Mouse (Mus musculus): ENCODE data around the gene Cyren. TPM values are rescaled to one million over a fixed set of nuclear protein-coding genes. Genes with fewer than 3 reads are reported as not detected.

The Cyren gene
- polyA plus RNA-seq, 1 experiment: 14.5 TPM

- Histone ChIP-seq H3K36me3 (replicated peaks; ENCODE audit: low read length) (peaks cover 95% of the 10 kb centered on the region), H3K4me1 (peaks cover 97% of the 10 kb centered on the region), H3K9me3 (no peaks in the 10 kb centered on the region), H3K4me3 (replicated peaks) (peak overlapping the region; percentile 88), H3K27me3 (replicated peaks) (no peaks in the 10 kb centered on the region)
- no peak for TF ChIP-seq FLI1 (IDR thresholded peaks at IDR 0.05; ENCODE audit: low read length)
These were observed 8.5 kb downstream of the Cyren start for GRCm38 (mm10) chr6:34869225-34869915.

GRCm38 (mm10) chr6:34868507-34869217 is 9.2 kb downstream of the Cyren start:
- H3K36me3 ChIP-seq (replicated peaks; ENCODE audit: low read length): peaks cover 93% of the 10 kb centered on the region

GRCm38 (mm10) chr6:34867995-34868350 is 9.9 kb downstream of the Cyren start:
- peaks cover 95% of the 10 kb centered on the region for H3K4me1 ChIP-seq

More at GRCm38 (mm10) chr6:34868507-34869217, 9.2 kb downstream of the Cyren start:
- Histone ChIP-seq H3K4me1 (peaks cover 97% of the 10 kb centered on the region), H3K27me3 (replicated peaks) (no peaks in the 10 kb centered on the region), H3K4me3 (replicated peaks) (peak overlapping the region; percentile 89), H3K9me3 (no peaks in the 10 kb centered on the region)
- TF ChIP-seq FLI1 (IDR thresholded peaks at IDR 0.05; ENCODE audit: low read length): no peak
- no peak for TF ChIP-seq GATA1 (IDR thresholded peaks at IDR 0.05; ENCODE audit: borderline replicate concordance, low read length)

GRCm38 (mm10) chr6:34867301-34867994 is 10.4 kb downstream of the Cyren start:
- TF ChIP-seq FLI1 (IDR thresholded peaks at IDR 0.05; ENCODE audit: low read length): no peak
- TF ChIP-seq GATA1 (IDR thresholded peaks at IDR 0.05; ENCODE audit: borderline replicate concordance, low read length): no peak
- peak overlapping the region; percentile 89 for H3K4me3 ChIP-seq (replicated peaks)
- no peaks in the 10 kb centered on the region for H3K9me3 ChIP-seq
- H3K4me1 ChIP-seq: peaks cover 93% of the 10 kb centered on the region
- H3K27me3 ChIP-seq (replicated peaks): no peaks in the 10 kb centered on the region
- peaks cover 81% of the 10 kb centered on the region for H3K36me3 ChIP-seq (replicated peaks; ENCODE audit: low read length)

More at GRCm38 (mm10) chr6:34867995-34868350, 9.9 kb downstream of the Cyren start:
- H3K36me3 ChIP-seq (replicated peaks; ENCODE audit: low read length): peaks cover 86% of the 10 kb centered on the region
- no peaks in the 10 kb centered on the region for H3K27me3 ChIP-seq (replicated peaks)
- H3K4me3 ChIP-seq (replicated peaks): peak overlapping the region; percentile 89
- H3K9me3 ChIP-seq: no peaks in the 10 kb centered on the region
- no peak for TF ChIP-seq GATA1 (IDR thresholded peaks at IDR 0.05; ENCODE audit: borderline replicate concordance, low read length)
- no peak for TF ChIP-seq FLI1 (IDR thresholded peaks at IDR 0.05; ENCODE audit: low read length)

- TF ChIP-seq FLI1 (IDR thresholded peaks at IDR 0.05; ENCODE audit: low read length): no peak
- no peak for TF ChIP-seq GATA1 (IDR thresholded peaks at IDR 0.05; ENCODE audit: borderline replicate concordance, low read length)
- peaks cover 93% of the 10 kb centered on the region for H3K4me1 ChIP-seq
- H3K4me3 ChIP-seq (replicated peaks): peak overlapping the region; percentile 89
- H3K9me3 ChIP-seq: no peaks in the 10 kb centered on the region
- no peaks in the 10 kb centered on the region for H3K27me3 ChIP-seq (replicated peaks)
- peaks cover 74% of the 10 kb centered on the region for H3K36me3 ChIP-seq (replicated peaks; ENCODE audit: low read length)
These were observed 11.1 kb downstream of the Cyren start for GRCm38 (mm10) chr6:34866786-34867185.

- H3K9me3 ChIP-seq: no peaks in the 10 kb centered on the region
- no peaks in the 10 kb centered on the region for H3K27me3 ChIP-seq (replicated peaks)
- peaks cover 93% of the 10 kb centered on the region for H3K4me1 ChIP-seq
- peaks cover 66% of the 10 kb centered on the region for H3K36me3 ChIP-seq (replicated peaks; ENCODE audit: low read length)
- TF ChIP-seq FLI1 (IDR thresholded peaks at IDR 0.05; ENCODE audit: low read length): no peak
- H3K4me3 ChIP-seq (replicated peaks): peak overlapping the region; percentile 89
These were observed 11.9 kb downstream of the Cyren start for GRCm38 (mm10) chr6:34865711-34866593.

- peak overlapping the region; percentile 89 for H3K4me3 ChIP-seq (replicated peaks)
- peaks cover 87% of the 10 kb centered on the region for H3K4me1 ChIP-seq
- TF ChIP-seq GATA1 (IDR thresholded peaks at IDR 0.05; ENCODE audit: borderline replicate concordance, low read length) (no peak), FLI1 (IDR thresholded peaks at IDR 0.05; ENCODE audit: low read length) (no peak)
- no peaks in the 10 kb centered on the region for H3K27me3 ChIP-seq (replicated peaks)
- no peaks in the 10 kb centered on the region for H3K9me3 ChIP-seq
- H3K36me3 ChIP-seq (replicated peaks; ENCODE audit: low read length): peaks cover 58% of the 10 kb centered on the region
These were observed 12.6 kb downstream of the Cyren start for GRCm38 (mm10) chr6:34865213-34865612.

GRCm38 (mm10) chr6:34863786-34864514 is 13.9 kb downstream of the Cyren start:
- TF ChIP-seq FLI1 (IDR thresholded peaks at IDR 0.05; ENCODE audit: low read length) (no peak), GATA1 (IDR thresholded peaks at IDR 0.05; ENCODE audit: borderline replicate concordance, low read length) (no peak)
- Histone ChIP-seq H3K4me1 (peaks cover 79% of the 10 kb centered on the region), H3K9me3 (no peaks in the 10 kb centered on the region), H3K36me3 (replicated peaks; ENCODE audit: low read length) (peaks cover 46% of the 10 kb centered on the region), H3K4me3 (replicated peaks) (peak overlapping the region; percentile 94), H3K27me3 (replicated peaks) (no peaks in the 10 kb centered on the region)
